Mouse (Mus musculus): ENCODE measurements around the gene Slc38a3. TPM values are rescaled to one million over a fixed set of nuclear protein-coding genes. Genes with fewer than 3 reads are reported as not detected.
A peak's percentile ranks its signal among the peaks of the same experiment; 100 is the strongest.

The Slc38a3 gene
- total and polyA plus RNA-seq, 2 experiments from 2014 or later, result 4.0 to 16.9 TPM

- H3K27me3 ChIP-seq (ENCODE audit: control insufficient read depth, insufficient read depth, low read length), result no peaks in the 10 kb centered on the region
- peaks cover 6% of the 10 kb centered on the region; the same call in 1 of the 2 replicates for H3K36me3 ChIP-seq (replicated peaks; ENCODE audit: control insufficient read depth, insufficient read depth, low read length)
- no peaks in the 10 kb centered on the region for H3K9me3 ChIP-seq (replicated peaks; ENCODE audit: control insufficient read depth, low read length)
- H3K4me1 ChIP-seq (ENCODE audit: control insufficient read depth, insufficient read depth), result peaks cover 16% of the 10 kb centered on the region
- no peak for TF ChIP-seq EP300 (IDR thresholded peaks at IDR 0.05; ENCODE audit: low read depth)
- no peak for TF ChIP-seq CTCF (IDR thresholded peaks at IDR 0.05; ENCODE audit: low read depth)
- DNase-seq (ENCODE audit: low spot score) (no peak), ATAC-seq (ENCODE audit: insufficient read depth, low read depth) (no peak)
- H3K27ac ChIP-seq (ENCODE audit: low read depth), result no peak overlapping the region
- no peak overlapping the region for H3K4me3 ChIP-seq (ENCODE audit: low read depth, low read length)
- no peak overlapping the region for H3K4me2 ChIP-seq (ENCODE audit: low read depth, low read length)
- WGBS, result 78% methylated on average over 6 of the region's 6 CpGs
- no peak overlapping the region for H3K9ac ChIP-seq (replicated peaks; ENCODE audit: low read depth, low read length)
Observed at GRCm38 (mm10) chr9:107603251-107603650, 66.1 kb downstream of the Slc38a3 start.

GRCm38 (mm10) chr9:107602068-107602648, 67.2 kb downstream of the Slc38a3 start:
- no peak overlapping the region for H3K9ac ChIP-seq (replicated peaks; ENCODE audit: low read depth, low read length)
- WGBS, result 4% methylated on average over 10 of the region's 10 CpGs
- H3K36me3 ChIP-seq (replicated peaks; ENCODE audit: control insufficient read depth, insufficient read depth, low read length), result peaks cover 6% of the 10 kb centered on the region; the same call in 1 of the 2 replicates
- TF ChIP-seq CTCF (IDR thresholded peaks at IDR 0.05; ENCODE audit: low read depth) (peak; percentile 99), EP300 (IDR thresholded peaks at IDR 0.05; ENCODE audit: low read depth) (peak; percentile 50; the same call in 1 of the 2 replicates)
- ATAC-seq (ENCODE audit: insufficient read depth, low read depth), result peak; percentile 45
- peak; percentile 80 for DNase-seq (ENCODE audit: low spot score)
- no peak overlapping the region for H3K4me3 ChIP-seq (ENCODE audit: low read depth, low read length)
- no peaks in the 10 kb centered on the region for H3K27me3 ChIP-seq (ENCODE audit: control insufficient read depth, insufficient read depth, low read length)
- H3K9me3 ChIP-seq (replicated peaks; ENCODE audit: control insufficient read depth, low read length), result no peaks in the 10 kb centered on the region
- 0 out of 2 replicates have a peak overlapping the region, but pooled peaks have one; percentile 2 for H3K27ac ChIP-seq (ENCODE audit: low read depth)
- peaks cover 14% of the 10 kb centered on the region for H3K4me1 ChIP-seq (ENCODE audit: control insufficient read depth, insufficient read depth)
- peak overlapping the region; percentile 7; the same call in 1 of the 2 replicates for H3K4me2 ChIP-seq (ENCODE audit: low read depth, low read length)

- H3K27ac ChIP-seq (ENCODE audit: low read depth), result no peak overlapping the region
- H3K9me3 ChIP-seq (replicated peaks; ENCODE audit: control insufficient read depth, low read length), result no peaks in the 10 kb centered on the region
- TF ChIP-seq EP300 (IDR thresholded peaks at IDR 0.05; ENCODE audit: low read depth), result no peak
- TF ChIP-seq CTCF (IDR thresholded peaks at IDR 0.05; ENCODE audit: low read depth), result no peak
- 79% methylated on average over 11 of the region's 11 CpGs for WGBS
- no peak overlapping the region for H3K4me3 ChIP-seq (ENCODE audit: low read depth, low read length)
- H3K4me2 ChIP-seq (ENCODE audit: low read depth, low read length), result no peak overlapping the region
- ATAC-seq (ENCODE audit: insufficient read depth, low read depth) (no peak), DNase-seq (ENCODE audit: low spot score) (no peak)
- H3K4me1 ChIP-seq (ENCODE audit: control insufficient read depth, insufficient read depth), result peaks cover 12% of the 10 kb centered on the region
- no peak overlapping the region for H3K9ac ChIP-seq (replicated peaks; ENCODE audit: low read depth, low read length)
- peaks cover 6% of the 10 kb centered on the region; the same call in 1 of the 2 replicates for H3K36me3 ChIP-seq (replicated peaks; ENCODE audit: control insufficient read depth, insufficient read depth, low read length)
- no peaks in the 10 kb centered on the region for H3K27me3 ChIP-seq (ENCODE audit: control insufficient read depth, insufficient read depth, low read length)
Observed at GRCm38 (mm10) chr9:107601275-107601674, 68.1 kb downstream of the Slc38a3 start.

- H3K36me3 ChIP-seq (replicated peaks; ENCODE audit: control insufficient read depth, insufficient read depth, low read length), result peaks cover 6% of the 10 kb centered on the region; the same call in 1 of the 2 replicates
- H3K9me3 ChIP-seq (replicated peaks; ENCODE audit: control insufficient read depth, low read length), result no peaks in the 10 kb centered on the region
- WGBS, result 80% methylated on average over 12 of the region's 12 CpGs
- no peak overlapping the region for H3K27ac ChIP-seq (ENCODE audit: low read depth)
- no peak overlapping the region for H3K9ac ChIP-seq (replicated peaks; ENCODE audit: low read depth, low read length)
- no peak overlapping the region for H3K4me2 ChIP-seq (ENCODE audit: low read depth, low read length)
- H3K4me1 ChIP-seq (ENCODE audit: control insufficient read depth, insufficient read depth), result peaks cover 15% of the 10 kb centered on the region
- no peak for DNase-seq (ENCODE audit: low spot score)
- H3K4me3 ChIP-seq (ENCODE audit: low read depth, low read length), result no peak overlapping the region
- no peaks in the 10 kb centered on the region for H3K27me3 ChIP-seq (ENCODE audit: control insufficient read depth, insufficient read depth, low read length)
- ATAC-seq (ENCODE audit: insufficient read depth, low read depth), result no peak
- TF ChIP-seq EP300 (IDR thresholded peaks at IDR 0.05; ENCODE audit: low read depth), result no peak
- TF ChIP-seq CTCF (IDR thresholded peaks at IDR 0.05; ENCODE audit: low read depth), result peak; percentile 6; the same call in 1 of the 2 replicates
Observed at GRCm38 (mm10) chr9:107600745-107601144, 68.6 kb downstream of the Slc38a3 start.

Other genes with a start within 250 kb of the Slc38a3 start
- gene Tmem115, start 135.6 kb downstream of the Slc38a3 start, total RNA-seq (2014; rRNA removed; ENCODE audit: low replicate concordance), result 33.4 and 37.3 TPM in 2 replicates
- 26.7 and 28.5 TPM in 2 replicates for gene Tmem115, start 135.6 kb downstream of the Slc38a3 start, polyA plus RNA-seq (2015; fragmentation: Nextera tagmentation; extraction: Ambion mirVana)
- gene Cyb561d2, start 127.3 kb downstream of the Slc38a3 start, total RNA-seq (2014; rRNA removed; ENCODE audit: low replicate concordance), result 13.4 and 22.1 TPM in 2 replicates
- 14.3 and 16.9 TPM in 2 replicates for gene Cyb561d2, start 127.3 kb downstream of the Slc38a3 start, polyA plus RNA-seq (2015; fragmentation: Nextera tagmentation; extraction: Ambion mirVana)
- gene Nprl2, start 127.3 kb downstream of the Slc38a3 start, total RNA-seq (2014; rRNA removed; ENCODE audit: low replicate concordance), result 42.3 and 56.4 TPM in 2 replicates
- 22.5 and 23.2 TPM in 2 replicates for gene Nprl2, start 127.3 kb downstream of the Slc38a3 start, polyA plus RNA-seq (2015; fragmentation: Nextera tagmentation; extraction: Ambion mirVana)
- gene Zmynd10, start 122.2 kb downstream of the Slc38a3 start, total RNA-seq (2014; rRNA removed; ENCODE audit: low replicate concordance), result not detected in 2 replicates
- gene Zmynd10, start 122.2 kb downstream of the Slc38a3 start, polyA plus RNA-seq (2015; fragmentation: Nextera tagmentation; extraction: Ambion mirVana), result 0.25 and 0.49 TPM in 2 replicates
- 28.7 and 39.0 TPM in 2 replicates for gene Rassf1, start 118.0 kb downstream of the Slc38a3 start, total RNA-seq (2014; rRNA removed; ENCODE audit: low replicate concordance)
- gene Rassf1, start 118.0 kb downstream of the Slc38a3 start, polyA plus RNA-seq (2015; fragmentation: Nextera tagmentation; extraction: Ambion mirVana), result 34.4 and 35.1 TPM in 2 replicates
- gene Tusc2, start 106.3 kb downstream of the Slc38a3 start, total RNA-seq (2014; rRNA removed; ENCODE audit: low replicate concordance), result 38.6 and 51.2 TPM in 2 replicates
- 37.0 and 38.8 TPM in 2 replicates for gene Tusc2, start 106.3 kb downstream of the Slc38a3 start, polyA plus RNA-seq (2015; fragmentation: Nextera tagmentation; extraction: Ambion mirVana)
- gene Hyal2, start 101.6 kb downstream of the Slc38a3 start, total RNA-seq (2014; rRNA removed; ENCODE audit: low replicate concordance), result 67.8 and 97.3 TPM in 2 replicates
- gene Hyal2, start 101.6 kb downstream of the Slc38a3 start, polyA plus RNA-seq (2015; fragmentation: Nextera tagmentation; extraction: Ambion mirVana), result 58.6 and 60.5 TPM in 2 replicates
- 14.0 and 21.3 TPM in 2 replicates for gene Hyal1, start 92.6 kb downstream of the Slc38a3 start, total RNA-seq (2014; rRNA removed; ENCODE audit: low replicate concordance)
- 5.7 and 6.0 TPM in 2 replicates for gene Hyal1, start 92.6 kb downstream of the Slc38a3 start, polyA plus RNA-seq (2015; fragmentation: Nextera tagmentation; extraction: Ambion mirVana)
- 28.4 and 58.8 TPM in 2 replicates for gene Naa80, start 90.6 kb downstream of the Slc38a3 start, total RNA-seq (2014; rRNA removed; ENCODE audit: low replicate concordance)
- gene Naa80, start 90.6 kb downstream of the Slc38a3 start, polyA plus RNA-seq (2015; fragmentation: Nextera tagmentation; extraction: Ambion mirVana), result 14.5 and 17.5 TPM in 2 replicates
- gene Hyal3, start 88.7 kb downstream of the Slc38a3 start, total RNA-seq (2014; rRNA removed; ENCODE audit: low replicate concordance), result 0.65 and 0.66 TPM in 2 replicates
- gene Hyal3, start 88.7 kb downstream of the Slc38a3 start, polyA plus RNA-seq (2015; fragmentation: Nextera tagmentation; extraction: Ambion mirVana), result 0.29 and 0.44 TPM in 2 replicates
- 22.3 and 31.2 TPM in 2 replicates for gene Ifrd2, start 81.9 kb downstream of the Slc38a3 start, total RNA-seq (2014; rRNA removed; ENCODE audit: low replicate concordance)
- gene Ifrd2, start 81.9 kb downstream of the Slc38a3 start, polyA plus RNA-seq (2015; fragmentation: Nextera tagmentation; extraction: Ambion mirVana), result 28.6 and 33.6 TPM in 2 replicates
- 21.0 and 34.9 TPM in 2 replicates for gene Sema3b, start 60.3 kb downstream of the Slc38a3 start, total RNA-seq (2014; rRNA removed; ENCODE audit: low replicate concordance)
- 8.9 and 9.1 TPM in 2 replicates for gene Sema3b, start 60.3 kb downstream of the Slc38a3 start, polyA plus RNA-seq (2015; fragmentation: Nextera tagmentation; extraction: Ambion mirVana)
- 472 and 473 TPM in 2 replicates for gene Gnai2, start 34.2 kb downstream of the Slc38a3 start, total RNA-seq (2014; rRNA removed; ENCODE audit: low replicate concordance)
- gene Gnai2, start 34.2 kb downstream of the Slc38a3 start, polyA plus RNA-seq (2015; fragmentation: Nextera tagmentation; extraction: Ambion mirVana), result 291 and 295 TPM in 2 replicates
- gene Gnat1, start 10.2 kb upstream of the Slc38a3 start, total RNA-seq (2014; rRNA removed; ENCODE audit: low replicate concordance), result not detected in 2 replicates
- 0.25 and 0.33 TPM in 2 replicates for gene Gnat1, start 10.2 kb upstream of the Slc38a3 start, polyA plus RNA-seq (2015; fragmentation: Nextera tagmentation; extraction: Ambion mirVana)
- gene Sema3f, start 40.9 kb upstream of the Slc38a3 start, total RNA-seq (2014; rRNA removed; ENCODE audit: low replicate concordance), result 38.4 and 59.5 TPM in 2 replicates
- gene Sema3f, start 40.9 kb upstream of the Slc38a3 start, polyA plus RNA-seq (2015; fragmentation: Nextera tagmentation; extraction: Ambion mirVana), result 2.6 and 2.7 TPM in 2 replicates
- 53.5 and 90.6 TPM in 2 replicates for gene Rbm5, start 101.5 kb upstream of the Slc38a3 start, total RNA-seq (2014; rRNA removed; ENCODE audit: low replicate concordance)
- 81.7 and 88.9 TPM in 2 replicates for gene Rbm5, start 101.5 kb upstream of the Slc38a3 start, polyA plus RNA-seq (2015; fragmentation: Nextera tagmentation; extraction: Ambion mirVana)
- 20.3 and 35.1 TPM in 2 replicates for gene Rbm6, start 203.7 kb upstream of the Slc38a3 start, total RNA-seq (2014; rRNA removed; ENCODE audit: low replicate concordance)
- gene Rbm6, start 203.7 kb upstream of the Slc38a3 start, polyA plus RNA-seq (2015; fragmentation: Nextera tagmentation; extraction: Ambion mirVana), result 27.1 and 28.3 TPM in 2 replicates
- 12.1 and 16.4 TPM in 2 replicates for gene Mon1a, start 218.6 kb upstream of the Slc38a3 start, total RNA-seq (2014; rRNA removed; ENCODE audit: low replicate concordance)
- 9.9 TPM in 2 replicates for gene Mon1a, start 218.6 kb upstream of the Slc38a3 start, polyA plus RNA-seq (2015; fragmentation: Nextera tagmentation; extraction: Ambion mirVana)
- gene Mst1r, start 237.3 kb upstream of the Slc38a3 start, total RNA-seq (2014; rRNA removed; ENCODE audit: low replicate concordance), result 1.8 and 20.1 TPM in 2 replicates
- gene Mst1r, start 237.3 kb upstream of the Slc38a3 start, polyA plus RNA-seq (2015; fragmentation: Nextera tagmentation; extraction: Ambion mirVana), result 0.74 and 1.2 TPM in 2 replicates

All from heart, postnatal 0 days (tissue).